8 mouse cellular contexts compared by ENCODE assay signal in the genomic region with DNA sequence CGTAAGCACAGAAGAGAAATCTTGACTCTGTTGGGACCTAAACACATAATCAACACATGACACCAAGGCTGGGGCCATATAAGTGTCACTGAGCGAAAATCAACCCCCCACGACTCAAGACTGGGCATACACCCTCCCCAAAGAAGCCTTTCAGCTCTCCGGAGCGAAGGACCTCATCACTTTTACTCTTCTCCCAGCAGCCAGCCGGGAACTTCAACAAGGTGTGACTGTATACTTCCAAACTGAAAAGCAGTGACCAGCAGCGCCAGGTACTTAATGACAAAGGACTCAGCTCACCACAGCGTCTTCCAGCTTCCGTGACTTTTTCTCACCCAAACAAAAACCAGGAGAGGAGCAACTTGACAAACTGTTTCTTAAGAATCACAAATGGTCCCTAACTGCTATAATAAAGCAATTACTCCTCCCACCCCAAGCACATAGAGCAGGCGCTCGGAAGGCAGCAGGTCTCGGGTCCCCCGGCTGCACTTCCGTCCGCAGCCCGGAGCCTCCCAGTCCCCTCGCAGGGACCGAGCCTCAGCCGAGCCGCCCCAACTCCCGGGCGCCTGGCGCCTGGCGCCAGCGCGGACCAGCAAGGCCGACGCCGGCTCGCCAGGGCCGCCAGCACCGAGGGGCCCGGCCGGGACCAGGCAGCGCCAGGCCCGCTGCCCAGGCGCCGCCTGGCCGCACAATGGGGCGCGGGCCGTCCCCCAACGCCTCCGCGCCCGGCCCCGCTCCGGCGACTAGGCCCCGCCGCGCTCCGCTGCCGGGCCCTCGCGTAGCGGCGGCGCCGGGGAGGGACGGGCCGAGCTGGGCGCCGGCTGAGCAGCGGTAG. TPM values are rescaled to one million over a fixed set of nuclear protein-coding genes. Genes with fewer than 3 reads are reported as not detected.
DNase-seq lines count a peak whose midpoint lies in the region; ATAC-seq and TF ChIP-seq lines count a peak whose summit lies in the region.

No protein-coding gene starts in this region.

- 1% methylated on average over 40 of the region's 65 CpGs for WGBS in forebrain, embryonic 12.5 days
- under 1% methylated on average over 56 of the region's 65 CpGs for WGBS in lung, adult 2 months
- under 1% methylated on average over 63 of the region's 65 CpGs for WGBS in neural tube, embryonic 13.5 days

- no peaks in the 10 kb centered on the region for H3K27me3 ChIP-seq in forebrain, embryonic 12.5 days
- no peaks in the 10 kb centered on the region for H3K27me3 ChIP-seq in neural tube, embryonic 13.5 days

- intact Hi-C loops in heart, postnatal 10 days (cut with DNase I), result loop anchor here (2.0 to 5.0 kb wide), 3 partner anchors 70 to 177 kb away; a partner anchor contains a TSS

- peak overlapping the region; percentile 99 for H3K9ac ChIP-seq in forebrain, embryonic 12.5 days
- H3K9ac ChIP-seq in neural tube, embryonic 13.5 days, result peak overlapping the region; percentile 97

- no peaks in the 10 kb centered on the region for H3K9me3 ChIP-seq in forebrain, embryonic 12.5 days
- no peaks in the 10 kb centered on the region for H3K9me3 ChIP-seq in neural tube, embryonic 13.5 days

- peaks cover 13% of the 10 kb centered on the region for H3K4me1 ChIP-seq in bone marrow macrophage, adult 2 months (ENCODE audit: control insufficient read depth, insufficient read depth, low read length)
- peaks cover 23% of the 10 kb centered on the region for H3K4me1 ChIP-seq in forebrain, embryonic 12.5 days
- H3K4me1 ChIP-seq in lung, adult 2 months (ENCODE audit: control insufficient read depth, insufficient read depth, low read length), result peaks cover 11% of the 10 kb centered on the region
- peaks cover 36% of the 10 kb centered on the region for H3K4me1 ChIP-seq in neural tube, embryonic 13.5 days (replicated peaks)

- TF ChIP-seq CTCF in bone marrow macrophage, adult 2 months (IDR thresholded peaks at IDR 0.05; ENCODE audit: low read depth, low read length), result no peak
- no peak for TF ChIP-seq CTCF in lung, adult 2 months (IDR thresholded peaks at IDR 0.05; ENCODE audit: insufficient read depth, low read length)

- TF ChIP-seq POLR2A in bone marrow macrophage, adult 2 months (IDR thresholded peaks at IDR 0.05; ENCODE audit: borderline replicate concordance, low read depth, low read length), result no peak
- no peak for TF ChIP-seq POLR2A in lung, adult 2 months (IDR thresholded peaks at IDR 0.05; ENCODE audit: borderline replicate concordance, extremely low read depth, low read depth, low read length)

- DNase-seq in CD4-positive, CD25-positive, alpha-beta regulatory T cell, adult 2 months (ENCODE audit: low read depth, low spot score), result peak; percentile 74
- peak; percentile 69 to 70 for DNase-seq in heart, postnatal 10 days
- peak; percentile 44 to 72 for DNase-seq in kidney, postnatal 36 days
- DNase-seq in lung, adult 2 months, result peak; percentile 66
- DNase-seq in testis, postnatal 10 days (ENCODE audit: low spot score), result peak; percentile 67

- ATAC-seq in forebrain, embryonic 12.5 days (ENCODE audit: low FRiP score), result peak; percentile 82
- peak; percentile 80 for ATAC-seq in neural tube, embryonic 13.5 days (ENCODE audit: low read depth)

- H3K4me2 ChIP-seq in forebrain, embryonic 12.5 days, result peak overlapping the region; percentile 85
- H3K4me2 ChIP-seq in neural tube, embryonic 13.5 days, result peak overlapping the region; percentile 89

- H3K36me3 ChIP-seq in forebrain, embryonic 12.5 days (replicated peaks), result no peaks in the 10 kb centered on the region
- no peaks in the 10 kb centered on the region for H3K36me3 ChIP-seq in neural tube, embryonic 13.5 days

- H3K27ac ChIP-seq in bone marrow macrophage, adult 2 months (ENCODE audit: insufficient read depth, low read depth, low read length), result peak overlapping the region; percentile 24
- H3K27ac ChIP-seq in forebrain, embryonic 12.5 days, result peak overlapping the region; percentile 93
- H3K27ac ChIP-seq in neural tube, embryonic 13.5 days (replicated peaks), result peak overlapping the region; percentile 92

- peak overlapping the region; percentile 76 for H3K4me3 ChIP-seq in bone marrow macrophage, adult 2 months (ENCODE audit: insufficient read depth, low read length)
- peak overlapping the region; percentile 95 for H3K4me3 ChIP-seq in forebrain, embryonic 12.5 days (replicated peaks)
- peak overlapping the region; percentile 99 for H3K4me3 ChIP-seq in lung, adult 2 months (replicated peaks; ENCODE audit: extremely low read depth, low read depth, low read length)
- peak overlapping the region; percentile 92 for H3K4me3 ChIP-seq in neural tube, embryonic 13.5 days

RNA-seq across cellular contexts. Expression of a gene that starts 5.1 kb away (rescaled TPM):
- polyA plus RNA-seq in bone marrow macrophage, adult 2 months (2012; ENCODE audit: insufficient read depth, insufficient read length, missing spikeins), result 37.9 and 49.4 TPM in 2 replicates
- 103 and 109 TPM in 2 replicates for polyA plus RNA-seq in forebrain, embryonic 12.5 days (2016; fragmentation: Nextera tagmentation; extraction: Ambion mirVana)
- 10 to 100 TPM; 67.6 to 68.3 TPM for total RNA-seq in heart, postnatal 10 days (2021)
- 2.3 and 12.3 TPM in 2 replicates for polyA plus RNA-seq in lung, adult 2 months (2012; rRNA removed)
- polyA plus RNA-seq in neural tube, embryonic 13.5 days (2015; fragmentation: Nextera tagmentation; extraction: Ambion mirVana), result 98.8 and 114 TPM in 2 replicates

Comparison
In these comparisons a context has a peak if more than half of its experiments do, and no peak if none do; other contexts are left out.
1. Peak in every context shown above with its lines: DNase-seq, ATAC-seq, H3K4me3 ChIP-seq and H3K27ac ChIP-seq.
2. H3K27ac ChIP-seq: peak in every context shown above with its lines; median percentile 93 in forebrain, embryonic 12.5 days; 92 in neural tube, embryonic 13.5 days; 24 in bone marrow macrophage, adult 2 months.